In the genomic region with DNA sequence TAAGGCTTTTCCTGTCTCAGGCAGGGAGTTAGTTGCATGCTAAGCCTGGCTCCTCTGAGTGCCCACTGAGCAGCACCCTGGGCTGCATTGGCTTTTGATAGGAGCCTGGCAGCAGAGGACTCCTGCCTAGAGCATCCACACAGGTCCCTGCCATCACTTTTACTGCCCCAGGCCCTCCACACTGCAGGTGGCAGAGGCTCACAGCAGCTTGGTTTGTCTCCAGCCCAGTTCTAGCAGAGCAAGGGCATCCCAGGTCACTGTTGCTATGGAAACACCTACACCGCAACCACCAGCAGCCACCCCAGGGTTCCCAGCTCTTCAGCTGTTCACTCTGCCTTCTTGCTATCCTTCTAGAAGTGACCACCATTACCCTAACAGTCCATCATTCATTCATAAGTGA, we compare ENCODE assay signal across 9 mouse cellular contexts.
DNase-seq lines count a peak whose midpoint lies in the region; ATAC-seq lines count a peak whose summit lies in the region.
"Had no signal": no experiment of that assay in that cellular context is flagged by ENCODE, and none has a peak within 500 bp of the region (broad histone marks: within the 10 kb centered on the region; RNA-seq: fewer than 3 reads in every experiment).

No protein-coding gene starts in this region.

- H3K4me3 ChIP-seq in heart, embryonic 11.5 days (ENCODE audit: low read depth, low read length), result no peak overlapping the region
- no peak overlapping the region for H3K4me3 ChIP-seq in hindbrain, embryonic 15.5 days
- H3K4me3 ChIP-seq: limb, embryonic 15.5 days had no signal

- no peaks in the 10 kb centered on the region for H3K36me3 ChIP-seq in heart, embryonic 11.5 days (ENCODE audit: control insufficient read depth, insufficient read depth, low read length)
- no peaks in the 10 kb centered on the region for H3K36me3 ChIP-seq in hindbrain, embryonic 15.5 days
- H3K36me3 ChIP-seq: limb, embryonic 15.5 days had no signal

- ATAC-seq in heart, embryonic 11.5 days (replicated peaks; ENCODE audit: insufficient number of reproducible peaks, low FRiP score, low TSS enrichment), result no peak
- peak; percentile 40 for ATAC-seq in hindbrain, embryonic 15.5 days (ENCODE audit: low FRiP score, low read depth)

- H3K27me3 ChIP-seq in heart, embryonic 11.5 days (ENCODE audit: control insufficient read depth, insufficient read depth, low read length), result peaks cover 3% of the 10 kb centered on the region
- H3K27me3 ChIP-seq in hindbrain, embryonic 15.5 days, result no peaks in the 10 kb centered on the region

- intact Hi-C loops in heart, postnatal 10 days (cut with DNase I), result no loop called here
- intact Hi-C loops in left cerebral cortex, postnatal 25 days (cut with DNase I), result no loop called here

- H3K4me2 ChIP-seq in heart, embryonic 11.5 days, result no peak overlapping the region
- no peak overlapping the region for H3K4me2 ChIP-seq in hindbrain, embryonic 15.5 days
- H3K4me2 ChIP-seq: limb, embryonic 15.5 days had no signal

- no peaks in the 10 kb centered on the region for H3K9me3 ChIP-seq in heart, embryonic 11.5 days (replicated peaks; ENCODE audit: control insufficient read depth, low read length)
- H3K9me3 ChIP-seq in hindbrain, embryonic 15.5 days, result no peaks in the 10 kb centered on the region
- H3K9me3 ChIP-seq: limb, embryonic 15.5 days had no signal

- peak; percentile 43 to 47 for DNase-seq in heart, postnatal 10 days
- DNase-seq in ZHBTc4 (ENCODE audit: low read depth, low spot score), result peak; percentile 52
- DNase-seq in cerebellum, postnatal 14 days, result peak; percentile 67 to 70
- DNase-seq in spleen, postnatal 14 days (ENCODE audit: low spot score in 2 of 2), result no peak
- no peak for DNase-seq in left cerebral cortex, postnatal 25 days (ENCODE audit: low spot score in 2 of 2)
- no peak for DNase-seq in urinary bladder, postnatal 4 days (ENCODE audit: low spot score in 2 of 2)

- WGBS in heart, embryonic 11.5 days (ENCODE audit: insufficient replicate concordance), result 46% methylated on average over 1 of the region's 1 CpGs
- 29% methylated on average over 1 of the region's 1 CpGs for WGBS in hindbrain, embryonic 15.5 days

- H3K27ac ChIP-seq in heart, embryonic 11.5 days (ENCODE audit: low read depth, low read length), result no peak overlapping the region
- peak overlapping the region; percentile 22; the same call in 1 of the 2 replicates for H3K27ac ChIP-seq in hindbrain, embryonic 15.5 days (replicated peaks)
- H3K27ac ChIP-seq: limb, embryonic 15.5 days had no signal

- H3K9ac ChIP-seq in heart, embryonic 11.5 days (ENCODE audit: low read depth, low read length), result no peak overlapping the region
- H3K9ac ChIP-seq in hindbrain, embryonic 15.5 days, result no peak overlapping the region
- H3K9ac ChIP-seq: limb, embryonic 15.5 days had no signal

- H3K4me1 ChIP-seq in heart, embryonic 11.5 days (ENCODE audit: control insufficient read depth, insufficient read depth, low read length), result no peaks in the 10 kb centered on the region
- H3K4me1 ChIP-seq in hindbrain, embryonic 15.5 days (replicated peaks), result peaks cover 41% of the 10 kb centered on the region
- H3K4me1 ChIP-seq: limb, embryonic 15.5 days had no signal

Comparison
In these comparisons a context has a peak if more than half of its experiments do, and no peak if none do; other contexts are left out.
1. DNase-seq: peak in heart, postnatal 10 days (2 of 2), ZHBTc4 (single experiment) and cerebellum, postnatal 14 days (2 of 2); none in spleen, postnatal 14 days (0 of 2), left cerebral cortex, postnatal 25 days (0 of 2) and urinary bladder, postnatal 4 days (0 of 2).